Mouse (Mus musculus) embryonic facial prominence, embryonic 14.5 days (tissue): ENCODE measurements around the gene Tctn3. TPM values are rescaled to one million over a fixed set of nuclear protein-coding genes. Genes with fewer than 3 reads are reported as not detected.
"Not testable (repeated sequence)": the region's sequence is repeated elsewhere in the genome, so short reads cannot be mapped to it uniquely, and the experiment has no call there.

ENCODE experiments used
- ATAC-seq: fragments of 200-750 bp; cut with Nextera tagmentation; 2 replicates; pipeline ENCODE4 v1.8.0; 2017; ENCODE audit warnings: low read depth, moderate number of reproducible peaks, moderate TSS enrichment
- DNase-seq: peaks from one replicate; pipeline ENCODE4 v3.0.0-alpha.2; 2015; ENCODE audit warnings: low spot score
- H3K27ac ChIP-seq: fragments of 300-500 bp; sonication (generic); replicated peaks from 2 replicates; pipeline ENCODE4 v1.5.1; 2014; ENCODE audit warnings: low read depth, mild to moderate bottlenecking, low read length, moderate library complexity
- H3K27me3 ChIP-seq: fragments of 300-500 bp; sonication (generic); replicated peaks from 2 replicates; pipeline ENCODE4 v1.6.1; 2014; ENCODE audit warnings: low read length; ENCODE audit not compliant: control insufficient read depth, insufficient read depth
- H3K36me3 ChIP-seq: fragments of 300-500 bp; sonication (generic); 2 replicates; pipeline ENCODE4 v1.6.1; 2014; ENCODE audit warnings: low read length, mixed read lengths; ENCODE audit not compliant: control insufficient read depth, insufficient read depth
- H3K4me1 ChIP-seq: fragments of 300-500 bp; sonication (generic); 2 replicates; pipeline ENCODE4 v1.6.1; 2014; ENCODE audit warnings: antibody characterized with exemption, low read length; ENCODE audit not compliant: control insufficient read depth, insufficient read depth
- H3K4me2 ChIP-seq: fragments of 300-500 bp; sonication (generic); 2 replicates; pipeline ENCODE4 v1.6.1; 2014; ENCODE audit warnings: low read depth, mild to moderate bottlenecking, low read length, moderate library complexity, mixed read lengths
- H3K4me3 ChIP-seq: fragments of 300-500 bp; sonication (generic); 2 replicates; pipeline ENCODE4 v1.5.1; 2014; ENCODE audit warnings: low read depth, mild to moderate bottlenecking, low read length
- H3K9ac ChIP-seq: fragments of 300-500 bp; sonication (generic); 2 replicates; pipeline ENCODE4 v1.6.1; 2014; ENCODE audit warnings: low read depth, mild to moderate bottlenecking, low read length, moderate library complexity, mixed read lengths
- H3K9me3 ChIP-seq: fragments of 300-500 bp; sonication (generic); 2 replicates; pipeline ENCODE4 v1.6.1; 2016; ENCODE audit warnings: low read length; ENCODE audit not compliant: control insufficient read depth
- WGBS: fragments of 180-500 bp; shearing (Covaris S2); extraction: QIAGEN DNeasy Blood & Tissue Kit; methylation state at CpG from one replicate; pipeline ENCODE4 v1.1.7; 2014; 5-methylcytosine and 5-hydroxymethylcytosine counted together
- polyA plus RNA-seq: library from polyadenylated mRNA; unstranded; fragments of >200 nt; fragmentation: Nextera tagmentation; extraction: Ambion mirVana; gene quantifications from 2 replicates; pipeline ENCODE4 v1.2.1, GENCODE M21; 2014

The Tctn3 gene
- polyA plus RNA-seq, 1 experiment from 2014 or later = 10.5 TPM

DNA sequence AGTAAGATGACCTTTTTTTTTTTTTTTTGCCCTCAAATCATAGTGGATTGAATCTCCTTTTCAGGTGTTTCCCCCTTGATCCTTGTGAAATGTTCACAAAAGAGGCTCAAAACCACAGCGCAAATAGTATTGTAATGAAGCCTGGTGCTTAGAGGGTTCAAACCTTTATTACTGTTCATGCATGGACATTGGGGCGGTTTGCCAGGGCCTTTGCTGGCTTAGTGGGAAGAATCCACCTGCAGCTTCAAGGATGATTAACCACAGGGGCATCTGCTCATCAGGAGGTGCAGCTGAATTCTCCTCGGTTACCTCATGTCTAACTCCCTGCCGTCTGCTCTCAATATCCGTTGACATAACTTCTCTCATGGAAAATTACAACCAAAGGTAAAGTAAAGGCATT, 20.6 kb upstream of the Tctn3 start:
- no peak overlapping the region for H3K9ac ChIP-seq
- no peak overlapping the region for H3K4me2 ChIP-seq
- H3K27me3 ChIP-seq = no peaks in the 10 kb centered on the region
- H3K36me3 ChIP-seq = no peaks in the 10 kb centered on the region
- no peaks in the 10 kb centered on the region for H3K9me3 ChIP-seq
- DNase-seq (no peak), ATAC-seq (no peak)
- no peaks in the 10 kb centered on the region for H3K4me1 ChIP-seq
- no peak overlapping the region for H3K4me3 ChIP-seq
- no peak overlapping the region for H3K27ac ChIP-seq
- WGBS = 77% methylated on average over 5 of the region's 5 CpGs

DNA sequence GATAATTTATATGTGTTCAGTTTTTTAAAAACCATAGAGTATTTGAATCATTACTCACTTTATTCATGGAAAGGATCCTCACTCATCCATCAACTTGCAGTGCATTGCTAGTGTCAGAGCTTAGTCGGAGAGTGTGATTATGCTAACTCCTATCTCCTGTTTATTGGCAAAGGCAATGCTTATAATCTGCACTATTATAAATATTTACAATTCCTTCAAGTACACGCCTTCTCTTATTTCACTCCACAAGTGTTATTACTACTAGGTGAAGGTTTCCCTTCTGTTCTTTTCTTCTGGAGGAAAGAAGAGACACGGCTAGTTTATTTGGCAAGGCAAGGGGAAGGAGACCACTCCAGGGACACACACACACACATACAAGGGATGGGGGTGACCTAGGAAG, 20.2 kb upstream of the Tctn3 start:
- no peaks in the 10 kb centered on the region for H3K27me3 ChIP-seq
- no peak overlapping the region for H3K27ac ChIP-seq
- DNase-seq (no peak), ATAC-seq (no peak)
- no peak overlapping the region for H3K9ac ChIP-seq
- H3K9me3 ChIP-seq = no peaks in the 10 kb centered on the region
- no peaks in the 10 kb centered on the region for H3K4me1 ChIP-seq
- H3K4me3 ChIP-seq = no peak overlapping the region
- WGBS = 62% methylated on average over 3 of the region's 3 CpGs
- no peak overlapping the region for H3K4me2 ChIP-seq
- no peaks in the 10 kb centered on the region for H3K36me3 ChIP-seq

DNA sequence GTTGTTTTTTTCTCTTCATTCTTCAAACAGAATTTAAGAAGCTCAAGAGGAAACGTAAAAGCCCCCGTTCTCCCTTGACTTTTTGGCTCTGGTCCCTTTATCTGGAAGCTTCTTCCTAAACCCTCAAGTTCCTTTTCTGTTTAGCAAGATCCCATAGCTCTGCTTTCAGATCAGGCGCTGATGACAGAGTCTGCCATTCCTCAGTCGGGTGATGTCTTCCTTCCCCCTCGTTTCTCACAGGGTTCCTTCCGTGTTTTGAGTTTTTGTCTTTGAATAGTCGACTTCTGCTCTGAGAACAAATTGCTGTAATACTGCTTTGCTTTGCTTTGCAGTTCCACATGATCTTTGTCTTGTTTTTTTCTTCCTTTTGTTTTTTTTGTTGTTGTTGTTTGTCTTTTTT, 18.6 kb upstream of the Tctn3 start:
- Histone ChIP-seq H3K36me3 (no peaks in the 10 kb centered on the region), H3K9me3 (no peaks in the 10 kb centered on the region), H3K27ac (no peak overlapping the region), H3K4me1 (no peaks in the 10 kb centered on the region), H3K9ac (no peak overlapping the region), H3K4me2 (no peak overlapping the region), H3K27me3 (no peaks in the 10 kb centered on the region), H3K4me3 (no peak overlapping the region)
- DNase-seq = no peak
- WGBS = 67% methylated on average over 7 of the region's 7 CpGs
- ATAC-seq = no peak

DNA sequence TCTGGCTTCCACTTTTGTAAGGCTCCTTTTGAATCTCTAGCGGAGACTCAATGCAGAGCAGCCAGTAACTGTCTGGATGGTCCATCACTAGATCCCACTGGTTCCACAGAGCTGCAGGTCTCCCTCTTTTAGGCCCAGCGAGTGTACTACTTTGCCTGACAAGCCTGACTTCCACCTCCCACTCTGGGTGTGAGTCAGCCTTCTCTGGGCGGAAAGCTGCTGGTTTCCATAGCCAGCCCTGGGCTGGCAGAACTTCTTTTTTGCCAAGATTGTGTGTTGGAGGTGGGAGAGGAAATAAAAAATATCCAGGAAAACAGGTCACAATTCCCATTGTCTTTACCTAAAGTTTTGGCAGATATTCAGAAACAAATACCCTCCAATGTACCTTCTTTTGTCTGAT, 18.1 kb upstream of the Tctn3 start:
- no peak for DNase-seq
- Histone ChIP-seq H3K27ac (no peak overlapping the region), H3K9me3 (no peaks in the 10 kb centered on the region), H3K9ac (no peak overlapping the region), H3K4me2 (no peak overlapping the region), H3K36me3 (no peaks in the 10 kb centered on the region), H3K27me3 (no peaks in the 10 kb centered on the region), H3K4me1 (no peaks in the 10 kb centered on the region), H3K4me3 (no peak overlapping the region)
- 78% methylated on average over 3 of the region's 3 CpGs for WGBS
- no peak for ATAC-seq

DNA sequence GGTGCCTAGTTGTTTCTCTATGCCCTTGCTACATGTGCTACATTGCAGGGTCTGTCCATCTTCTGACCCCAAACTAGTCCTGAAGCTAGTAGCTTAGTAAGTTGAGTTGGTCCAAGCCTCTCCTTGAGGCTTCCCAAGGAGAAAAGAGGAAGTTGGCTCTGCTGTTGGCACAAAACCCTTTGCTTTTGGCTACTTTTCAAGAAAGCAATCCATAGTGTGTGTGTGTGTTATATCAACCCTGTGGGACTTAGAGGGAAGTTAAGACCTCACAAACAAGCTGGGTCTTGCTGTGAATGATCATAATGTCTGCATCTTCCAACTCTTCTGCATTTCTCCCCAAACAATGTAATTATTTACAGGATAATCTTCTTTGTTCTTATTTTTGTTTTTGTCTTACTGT, 16.9 kb upstream of the Tctn3 start:
- no peak overlapping the region for H3K27ac ChIP-seq
- DNase-seq = no peak
- no peak overlapping the region for H3K4me2 ChIP-seq
- no peak overlapping the region for H3K9ac ChIP-seq
- H3K36me3 ChIP-seq = no peaks in the 10 kb centered on the region
- H3K27me3 ChIP-seq = no peaks in the 10 kb centered on the region
- no peak for ATAC-seq
- no peaks in the 10 kb centered on the region for H3K4me1 ChIP-seq
- H3K4me3 ChIP-seq = no peak overlapping the region
- H3K9me3 ChIP-seq = no peaks in the 10 kb centered on the region

DNA sequence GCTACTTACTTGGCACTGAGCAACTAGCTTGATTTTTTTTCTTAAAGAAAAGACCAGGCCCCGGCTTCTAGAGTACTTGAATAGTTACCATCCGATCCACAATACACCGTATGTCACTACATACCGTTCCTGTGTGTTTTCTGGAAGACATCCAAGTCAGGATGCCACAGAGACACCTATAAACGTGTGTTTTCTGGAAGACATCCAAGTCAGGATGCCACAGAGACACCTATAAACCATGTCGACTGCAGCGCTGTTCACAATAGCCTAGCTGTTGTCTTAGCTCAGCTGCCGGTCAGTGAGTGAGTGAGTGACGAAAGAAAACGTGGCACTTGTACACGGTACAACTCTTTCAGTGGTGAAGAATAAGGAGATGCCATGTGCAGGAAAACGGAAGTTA, 13.9 kb upstream of the Tctn3 start:
- peak; percentile 78 for DNase-seq
- ATAC-seq = peak; percentile 70
- Histone ChIP-seq H3K36me3 (no peaks in the 10 kb centered on the region), H3K9me3 (no peaks in the 10 kb centered on the region), H3K4me2 (no peak overlapping the region), H3K27me3 (no peaks in the 10 kb centered on the region), H3K4me3 (no peak overlapping the region), H3K9ac (no peak overlapping the region), H3K4me1 (no peaks in the 10 kb centered on the region), H3K27ac (no peak overlapping the region)
- WGBS = 55% methylated on average over 12 of the region's 12 CpGs

DNA sequence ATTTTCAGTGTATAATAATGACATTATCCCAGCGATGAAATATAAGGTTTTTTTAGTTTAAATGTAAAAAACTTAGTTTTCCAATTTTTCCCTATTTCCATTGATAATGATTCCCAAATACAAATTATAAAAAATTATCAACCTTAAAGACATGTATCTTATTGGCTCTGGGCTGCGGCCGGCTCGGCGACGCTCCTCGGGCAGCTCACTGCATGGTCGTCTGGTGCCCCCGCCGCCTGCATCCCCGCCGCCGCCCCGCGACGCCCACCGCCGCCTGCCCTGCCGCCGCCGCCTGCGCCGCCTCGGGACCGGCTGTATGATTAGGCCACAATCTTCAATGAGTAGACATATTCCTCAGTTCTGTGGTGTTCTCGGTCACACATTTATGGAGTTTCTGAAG, 9.6 kb upstream of the Tctn3 start:
- not testable (repeated sequence) for ATAC-seq, H3K36me3 ChIP-seq, H3K4me2 ChIP-seq, H3K9ac ChIP-seq, H3K9me3 ChIP-seq, DNase-seq, H3K27me3 ChIP-seq, H3K4me3 ChIP-seq, H3K27ac ChIP-seq, H3K4me1 ChIP-seq
- WGBS = 57% methylated on average over 10 of the region's 26 CpGs

DNA sequence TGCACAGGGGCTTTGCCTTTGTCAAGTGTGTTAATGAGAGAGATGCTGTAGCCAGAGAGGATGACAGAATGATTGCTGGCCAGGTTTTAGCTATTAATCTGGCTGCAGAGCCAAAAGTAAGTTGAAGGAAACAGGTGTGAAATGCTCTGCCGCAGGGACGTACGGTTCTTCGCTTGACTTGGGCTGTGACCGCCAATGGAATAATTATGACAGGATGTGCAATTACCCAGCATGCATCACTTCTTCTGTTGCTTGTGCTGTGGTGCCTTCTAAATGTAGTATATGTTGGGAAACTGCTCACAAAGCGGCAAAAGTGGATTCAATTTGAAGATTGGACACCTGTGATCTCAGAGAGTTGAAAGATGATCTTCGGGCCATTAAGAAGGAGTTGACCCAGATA, 4.0 kb upstream of the Tctn3 start:
- no peaks in the 10 kb centered on the region for H3K27me3 ChIP-seq
- no peak for ATAC-seq
- no peaks in the 10 kb centered on the region for H3K36me3 ChIP-seq
- H3K9ac ChIP-seq = no peak overlapping the region
- H3K4me3 ChIP-seq = no peak overlapping the region
- H3K4me2 ChIP-seq = no peak overlapping the region
- H3K9me3 ChIP-seq = no peaks in the 10 kb centered on the region; the same call in 1 of the 2 replicates
- DNase-seq = peak; percentile 25
- H3K27ac ChIP-seq = no peak overlapping the region
- peaks cover 4% of the 10 kb centered on the region; the same call in 1 of the 2 replicates for H3K4me1 ChIP-seq
- WGBS = 70% methylated on average over 7 of the region's 7 CpGs

DNA sequence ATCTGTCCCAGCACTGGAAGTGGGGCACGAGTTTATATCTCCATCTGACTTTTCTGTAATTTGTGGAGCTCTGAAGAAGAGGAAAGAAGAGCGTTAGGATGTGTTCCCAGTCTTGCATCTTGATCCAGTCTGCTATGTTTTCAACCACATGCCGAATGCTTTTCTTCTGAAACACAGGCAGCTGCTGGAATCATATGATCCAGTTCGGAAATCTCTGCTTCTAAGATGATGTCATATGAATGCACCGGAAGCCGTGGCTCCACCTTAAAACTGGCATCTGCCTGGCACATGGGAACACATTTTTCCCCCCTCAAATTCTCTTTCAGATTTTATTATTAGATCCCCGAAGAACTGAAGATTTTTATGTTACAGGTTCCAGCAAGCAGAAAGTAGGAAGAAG, 2.8 kb upstream of the Tctn3 start:
- H3K4me1 ChIP-seq = peaks cover 4% of the 10 kb centered on the region; the same call in 1 of the 2 replicates
- H3K27ac ChIP-seq = no peak overlapping the region
- no peak overlapping the region for H3K4me2 ChIP-seq
- H3K27me3 ChIP-seq = no peaks in the 10 kb centered on the region
- ATAC-seq (no peak), DNase-seq (peak; percentile 45)
- 54% methylated on average over 7 of the region's 7 CpGs for WGBS
- H3K4me3 ChIP-seq = no peak overlapping the region
- no peak overlapping the region for H3K9ac ChIP-seq
- no peaks in the 10 kb centered on the region for H3K9me3 ChIP-seq
- H3K36me3 ChIP-seq = peaks cover under 1% of the 10 kb centered on the region; the same call in 1 of the 2 replicates
